ENCODE assay signal across 10 mouse cellular contexts in genomic region chr5:74121861-74122630, GRCm38 (mm10). TPM values are rescaled to one million over a fixed set of nuclear protein-coding genes. Genes with fewer than 3 reads are reported as not detected.
DNase-seq lines count a peak whose midpoint lies in the region; ATAC-seq and TF ChIP-seq lines count a peak whose summit lies in the region.
"Had no signal": no experiment of that assay in that cellular context is flagged by ENCODE, and none has a peak within 500 bp of the region (broad histone marks: within the 10 kb centered on the region; RNA-seq: fewer than 3 reads in every experiment).

No protein-coding gene starts in this region.

- 0 out of 2 replicates have a peak, but pooled peaks have one; percentile 34 for ATAC-seq in kidney, postnatal 0 days (replicated peaks; ENCODE audit: low FRiP score, low read depth)
- ATAC-seq in embryonic facial prominence, embryonic 15.5 days (ENCODE audit: insufficient number of reproducible peaks, low FRiP score, low TSS enrichment, low read depth), result 0 out of 2 replicates have a peak, but pooled peaks have one; percentile 58
- ATAC-seq: intestine, embryonic 15.5 days had no signal

- WGBS in kidney, postnatal 0 days, result 30% methylated on average over 9 of the region's 9 CpGs
- WGBS in embryonic facial prominence, embryonic 10.5 days, result 76% methylated on average over 9 of the region's 9 CpGs
- WGBS in embryonic facial prominence, embryonic 15.5 days, result 62% methylated on average over 9 of the region's 9 CpGs
- 81% methylated on average over 9 of the region's 9 CpGs for WGBS in thymus, adult 2 months

- no peak overlapping the region for H3K4me2 ChIP-seq in kidney, postnatal 0 days (ENCODE audit: low read length)
- no peak overlapping the region for H3K4me2 ChIP-seq in embryonic facial prominence, embryonic 15.5 days (replicated peaks)
- H3K4me2 ChIP-seq: intestine, embryonic 15.5 days; liver, embryonic 15.5 days had no signal

- H3K4me1 ChIP-seq in kidney, postnatal 0 days (replicated peaks; ENCODE audit: insufficient read depth, low read length), result peaks cover 9% of the 10 kb centered on the region; the same call in 1 of the 2 replicates
- peaks cover 17% of the 10 kb centered on the region for H3K4me1 ChIP-seq in embryonic facial prominence, embryonic 10.5 days
- peaks cover 13% of the 10 kb centered on the region for H3K4me1 ChIP-seq in embryonic facial prominence, embryonic 15.5 days
- H3K4me1 ChIP-seq in thymus, adult 2 months (replicated peaks; ENCODE audit: control insufficient read depth, insufficient read depth, low read length), result peaks cover 9% of the 10 kb centered on the region
- H3K4me1 ChIP-seq: liver, embryonic 15.5 days had no signal

- no peaks in the 10 kb centered on the region for H3K9me3 ChIP-seq in kidney, postnatal 0 days (replicated peaks; ENCODE audit: low read length)
- H3K9me3 ChIP-seq in embryonic facial prominence, embryonic 10.5 days, result 0 out of 2 replicates have a peak, but pooled peaks cover 7% of the 10 kb centered on the region
- H3K9me3 ChIP-seq in embryonic facial prominence, embryonic 15.5 days (replicated peaks), result no peaks in the 10 kb centered on the region
- H3K9me3 ChIP-seq: intestine, embryonic 15.5 days; liver, embryonic 15.5 days had no signal

- H3K9ac ChIP-seq in kidney, postnatal 0 days (ENCODE audit: low read depth, low read length), result no peak overlapping the region
- H3K9ac ChIP-seq in embryonic facial prominence, embryonic 15.5 days, result no peak overlapping the region
- H3K9ac ChIP-seq: intestine, embryonic 15.5 days; liver, embryonic 15.5 days had no signal

- no peaks in the 10 kb centered on the region for H3K36me3 ChIP-seq in kidney, postnatal 0 days (ENCODE audit: insufficient read depth, low read length)
- no peaks in the 10 kb centered on the region for H3K36me3 ChIP-seq in embryonic facial prominence, embryonic 10.5 days (replicated peaks)
- no peaks in the 10 kb centered on the region for H3K36me3 ChIP-seq in embryonic facial prominence, embryonic 15.5 days
- no peaks in the 10 kb centered on the region for H3K36me3 ChIP-seq in thymus, adult 2 months (ENCODE audit: control insufficient read depth, insufficient read depth, low read length)
- H3K36me3 ChIP-seq: intestine, embryonic 15.5 days; liver, embryonic 15.5 days had no signal

- no peak for TF ChIP-seq CTCF in kidney, postnatal 0 days (IDR thresholded peaks at IDR 0.05; ENCODE audit: low read depth)
- TF ChIP-seq CTCF in thymus, adult 2 months (IDR thresholded peaks at IDR 0.05; ENCODE audit: borderline replicate concordance, control insufficient read depth, extremely low read depth, insufficient read depth, low read length, poor library complexity), result no peak

- DNase-seq in kidney, postnatal 0 days (ENCODE audit: low spot score), result peak; percentile 52
- DNase-seq in kidney, postnatal 36 days, result no peak
- peak; percentile 50 for DNase-seq in embryonic facial prominence, embryonic 10.5 days (ENCODE audit: low spot score)
- DNase-seq in thymus, adult 2 months, result peak; percentile 49
- DNase-seq in layer of hippocampus, postnatal 14 days (ENCODE audit: low spot score in 2 of 2), result no peak
- DNase-seq in left cerebral cortex, postnatal 14 days (ENCODE audit: low spot score in 2 of 2), result no peak
- DNase-seq: cerebellum, adult 8-10 months had no signal

- no peaks in the 10 kb centered on the region for H3K27me3 ChIP-seq in kidney, postnatal 0 days (ENCODE audit: insufficient read depth, low read length)
- no peaks in the 10 kb centered on the region for H3K27me3 ChIP-seq in embryonic facial prominence, embryonic 10.5 days (replicated peaks; ENCODE audit: low read depth, poor library complexity, severe bottlenecking)
- H3K27me3 ChIP-seq in embryonic facial prominence, embryonic 15.5 days, result no peaks in the 10 kb centered on the region
- no peaks in the 10 kb centered on the region for H3K27me3 ChIP-seq in thymus, adult 2 months (ENCODE audit: control insufficient read depth, insufficient read depth, low read length)
- H3K27me3 ChIP-seq: intestine, embryonic 15.5 days; liver, embryonic 15.5 days had no signal

- intact Hi-C loops in left cerebral cortex, postnatal 14 days (cut with DNase I), result no loop called here

- no peak for TF ChIP-seq POLR2A in thymus, adult 2 months (IDR thresholded peaks at IDR 0.05; ENCODE audit: control insufficient read depth, extremely low read depth, insufficient read depth, low read length, poor library complexity)

- no peak overlapping the region for H3K4me3 ChIP-seq in kidney, postnatal 0 days (replicated peaks; ENCODE audit: low read depth, low read length)
- no peak overlapping the region for H3K4me3 ChIP-seq in embryonic facial prominence, embryonic 10.5 days
- no peak overlapping the region for H3K4me3 ChIP-seq in embryonic facial prominence, embryonic 15.5 days (replicated peaks)
- H3K4me3 ChIP-seq in thymus, adult 2 months (ENCODE audit: control insufficient read depth, insufficient read depth, low read length), result no peak overlapping the region
- H3K4me3 ChIP-seq: intestine, embryonic 15.5 days; liver, embryonic 15.5 days had no signal

- H3K27ac ChIP-seq in kidney, postnatal 0 days, result no peak overlapping the region
- H3K27ac ChIP-seq in embryonic facial prominence, embryonic 10.5 days (replicated peaks), result no peak overlapping the region
- H3K27ac ChIP-seq in embryonic facial prominence, embryonic 15.5 days (replicated peaks), result peak overlapping the region; percentile 40
- no peak overlapping the region for H3K27ac ChIP-seq in thymus, adult 2 months (ENCODE audit: control insufficient read depth, insufficient read depth, low read length)
- H3K27ac ChIP-seq: intestine, embryonic 15.5 days; liver, embryonic 15.5 days had no signal

RNA-seq across cellular contexts. Expression of gene Usp46, which starts 53.8 kb away (rescaled TPM):
- polyA plus RNA-seq in kidney, postnatal 0 days (2015; fragmentation: Nextera tagmentation; extraction: Ambion mirVana), result 20.4 and 21.3 TPM in 2 replicates
- polyA plus RNA-seq in embryonic facial prominence, embryonic 10.5 days (2016; fragmentation: Nextera tagmentation; extraction: Ambion mirVana), result 41.6 and 43.2 TPM in 2 replicates
- 27.2 and 30.3 TPM in 2 replicates for polyA plus RNA-seq in embryonic facial prominence, embryonic 15.5 days (2015; fragmentation: Nextera tagmentation; extraction: Ambion mirVana)
- polyA plus RNA-seq in thymus, adult 2 months (2012; rRNA removed), result 1.1 and 2.2 TPM in 2 replicates
- total RNA-seq in layer of hippocampus, postnatal 14 days (2021), result 100 to 1,000 TPM; 125 to 130 TPM
- 100 to 1,000 TPM; 155 TPM for total RNA-seq in left cerebral cortex, postnatal 14 days (2021)

Comparison
In these comparisons a context has a peak if more than half of its experiments do, and no peak if none do; other contexts are left out.
1. DNase-seq: peak in kidney, postnatal 0 days (single experiment), embryonic facial prominence, embryonic 10.5 days (single experiment) and thymus, adult 2 months (single experiment); none in kidney, postnatal 36 days (0 of 2), layer of hippocampus, postnatal 14 days (0 of 2) and left cerebral cortex, postnatal 14 days (0 of 2).